Mouse (Mus musculus) ES-E14 (cell line): ENCODE data around the gene BC005624. TPM values are rescaled to one million over a fixed set of nuclear protein-coding genes. Genes with fewer than 3 reads are reported as not detected.

ENCODE experiments used
- DNase-seq: peaks from one replicate; pipeline ENCODE4 v3.0.0-alpha.2; 2013; ENCODE audit warnings: low read depth, low spot score
- H3K27ac ChIP-seq: 2 replicates; pipeline ENCODE4 v1.5.1; 2012; ENCODE audit warnings: low read depth, mild to moderate bottlenecking, low read length, moderate library complexity, mixed read lengths; ENCODE audit not compliant: poor library complexity, insufficient read depth, severe bottlenecking
- H3K36me3 ChIP-seq: 2 replicates; pipeline ENCODE4 v1.6.1; 2012; ENCODE audit warnings: mild to moderate bottlenecking, low read length, moderate library complexity, mixed read lengths; ENCODE audit not compliant: control insufficient read depth, poor library complexity, insufficient read depth, severe bottlenecking
- H3K4me1 ChIP-seq, 2 experiments: fragments of 150-350 bp in 1 of 2; sonication (generic) in 1 of 2; 2 replicates each; pipeline ENCODE4 v1.6.1; 2012; ENCODE audit warnings: low read length in 2 of 2, mild to moderate bottlenecking in 1 of 2, mixed read lengths in 1 of 2; ENCODE audit not compliant: control insufficient read depth in 2 of 2, insufficient read depth in 2 of 2, poor library complexity in 1 of 2
- H3K4me3 ChIP-seq, 2 experiments: fragments of 150-350 bp in 1 of 2; sonication (generic) in 1 of 2; 2 replicates each; pipeline ENCODE4 v1.5.1; 2012; ENCODE audit warnings: low read length in 2 of 2, low read depth in 1 of 2, mild to moderate bottlenecking in 1 of 2, mixed read lengths in 1 of 2; ENCODE audit not compliant: insufficient read depth in 1 of 2, poor library complexity in 1 of 2, severe bottlenecking in 1 of 2
- H3K9ac ChIP-seq: 2 replicates; pipeline ENCODE4 v1.6.1; 2012; ENCODE audit warnings: low read depth, mild to moderate bottlenecking, low read length, mixed read lengths; ENCODE audit not compliant: poor library complexity, insufficient read depth, severe bottlenecking
- H3K9me3 ChIP-seq: fragments of 150-350 bp; sonication (generic); 2 replicates; pipeline ENCODE4 v1.6.1; 2012; ENCODE audit warnings: low read depth, mild to moderate bottlenecking, low read length; ENCODE audit not compliant: control insufficient read depth, insufficient read depth
- CHD2 ChIP-seq: IDR thresholded peaks from 2 replicates; pipeline ENCODE4 v1.6.1; 2014; ENCODE audit warnings: mild to moderate bottlenecking, low read depth, low read length, inconsistent platforms
- HCFC1 ChIP-seq: IDR thresholded peaks from 2 replicates; pipeline ENCODE4 v1.6.1; 2012; ENCODE audit warnings: low read length, inconsistent platforms, borderline replicate concordance; ENCODE audit not compliant: insufficient read depth
- MAFK ChIP-seq: IDR thresholded peaks from 2 replicates; pipeline ENCODE4 v1.6.1; 2014; ENCODE audit warnings: mild to moderate bottlenecking, low read depth, low read length, inconsistent platforms; ENCODE audit not compliant: insufficient read depth
- ZC3H11A ChIP-seq: IDR thresholded peaks from 2 replicates; pipeline ENCODE4 v1.6.1; 2012; ENCODE audit warnings: low read depth, mild to moderate bottlenecking, inconsistent platforms, low read length, borderline replicate concordance
- ZNF384 ChIP-seq: IDR thresholded peaks from 2 replicates; pipeline ENCODE4 v1.6.1; 2012; ENCODE audit warnings: low read depth, low read length, inconsistent platforms
- in situ Hi-C, 2 experiments: fragments of 600-800 bp; cut with MboI; formaldehyde crosslinking; loops; one replicate each; pipeline ENCODE4 v1.15.1; 2025; ENCODE audit warnings: low sequenced_read_pairs in 2 of 2, inconsistent platforms in 1 of 2; ENCODE audit not compliant: unreplicated experiment in 2 of 2
- total RNA-seq: library from RNA; depleted of rRNA; stranded (reverse); fragments of 300-350 nt; gene quantifications from 2 replicates; pipeline ENCODE4 v1.2.3, GENCODE M21; 2012

BC005624 gene
- total RNA-seq, 1 experiment = 36.6 TPM

DNA sequence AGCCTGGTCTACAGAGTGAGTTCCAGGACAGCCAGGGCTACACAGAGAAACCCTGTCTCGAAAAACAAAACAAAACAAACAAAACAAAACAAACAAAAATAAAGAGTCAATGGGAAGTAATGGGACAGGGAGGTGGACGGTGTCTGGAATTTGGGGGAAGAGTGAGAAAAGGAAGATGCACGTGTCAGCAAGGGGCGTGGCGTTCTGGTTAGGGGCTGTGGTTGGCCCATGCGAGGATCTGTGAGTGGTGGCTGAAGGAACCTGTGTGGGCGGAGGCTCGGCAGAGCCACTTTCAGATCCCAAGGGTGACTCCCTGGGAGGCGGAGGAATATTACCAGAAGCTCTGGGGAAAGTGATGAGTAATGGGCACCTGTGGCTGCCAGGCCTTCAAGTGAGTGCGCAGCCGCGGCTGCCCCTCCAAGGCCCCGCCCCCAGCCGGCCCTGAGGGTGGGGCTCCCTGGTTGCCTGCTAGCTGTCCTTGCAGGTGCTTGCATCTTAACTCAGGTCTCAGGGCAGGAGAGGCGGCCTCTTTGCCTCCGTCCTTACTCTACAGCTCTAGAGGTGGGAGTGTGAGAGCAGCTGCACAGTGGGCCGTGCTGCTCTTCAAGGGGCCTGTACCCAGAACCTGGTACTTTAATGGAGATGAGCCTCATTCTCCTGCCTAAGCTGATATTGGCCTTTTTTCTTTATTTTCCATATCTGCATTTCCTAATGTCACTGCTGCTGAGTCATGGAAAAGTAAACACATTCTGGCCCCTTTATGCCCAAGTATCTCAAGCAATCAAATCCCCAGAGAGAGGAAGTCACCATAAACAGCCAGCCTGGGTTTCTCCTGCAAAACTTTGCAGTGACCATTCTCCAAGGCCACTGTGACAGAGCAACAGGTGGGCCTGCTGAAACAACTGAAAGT is 3.4 kb upstream of the BC005624 start:
- H3K4me1 ChIP-seq = peaks cover 5 to 13% of the 10 kb centered on the region in 2 experiments; a peak in 3 of 4 replicates
- in situ Hi-C loops = no loop called here
- peak overlapping the region; percentile 26; the same call in 1 of the 2 replicates for H3K9ac ChIP-seq
- H3K36me3 ChIP-seq = no peaks in the 10 kb centered on the region
- TF ChIP-seq MAFK (peak; percentile 68), ZC3H11A (no peak), HCFC1 (no peak), ZNF384 (no peak), CHD2 (no peak)
- peak overlapping the region; percentile 4 to 14; a peak in 2 of 4 replicates for H3K4me3 ChIP-seq
- no peak overlapping the region for H3K27ac ChIP-seq
- H3K9me3 ChIP-seq = no peaks in the 10 kb centered on the region
- peak; percentile 83 for DNase-seq

DNA sequence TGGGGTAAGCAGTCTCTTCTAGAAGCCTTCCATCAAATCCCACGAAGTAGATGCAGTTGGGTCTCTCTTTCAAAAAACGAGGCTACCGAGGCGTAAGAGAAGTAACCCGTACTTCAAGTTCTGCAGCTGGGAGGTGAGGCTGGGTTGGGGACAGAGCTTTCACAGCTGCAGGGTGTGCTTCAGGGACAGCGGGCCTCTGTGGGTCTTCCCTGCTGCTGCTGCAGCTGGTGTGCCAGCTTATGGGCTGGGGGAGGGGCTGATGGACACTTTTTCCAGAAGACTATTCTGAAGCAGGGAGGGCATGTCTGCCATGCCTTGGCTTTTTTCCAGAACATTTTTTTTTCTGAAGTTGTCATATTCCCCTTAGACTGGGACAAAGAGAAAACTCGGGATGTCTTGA is 1.0 kb upstream of the BC005624 start:
- peaks cover 8% of the 10 kb centered on the region; the same call in 1 of the 2 replicates for H3K36me3 ChIP-seq
- TF ChIP-seq ZNF384 = no peak
- TF ChIP-seq ZC3H11A = no peak
- TF ChIP-seq CHD2 = no peak
- no peak overlapping the region for H3K27ac ChIP-seq
- H3K4me1 ChIP-seq = peaks cover 5 to 13% of the 10 kb centered on the region in 2 experiments; a peak in 3 of 4 replicates
- peak overlapping the region; percentile 65 to 88; a peak in 3 of 4 replicates for H3K4me3 ChIP-seq
- in situ Hi-C loops = no loop called here
- DNase-seq = no peak
- H3K9ac ChIP-seq = no peak overlapping the region
- no peaks in the 10 kb centered on the region for H3K9me3 ChIP-seq

DNA sequence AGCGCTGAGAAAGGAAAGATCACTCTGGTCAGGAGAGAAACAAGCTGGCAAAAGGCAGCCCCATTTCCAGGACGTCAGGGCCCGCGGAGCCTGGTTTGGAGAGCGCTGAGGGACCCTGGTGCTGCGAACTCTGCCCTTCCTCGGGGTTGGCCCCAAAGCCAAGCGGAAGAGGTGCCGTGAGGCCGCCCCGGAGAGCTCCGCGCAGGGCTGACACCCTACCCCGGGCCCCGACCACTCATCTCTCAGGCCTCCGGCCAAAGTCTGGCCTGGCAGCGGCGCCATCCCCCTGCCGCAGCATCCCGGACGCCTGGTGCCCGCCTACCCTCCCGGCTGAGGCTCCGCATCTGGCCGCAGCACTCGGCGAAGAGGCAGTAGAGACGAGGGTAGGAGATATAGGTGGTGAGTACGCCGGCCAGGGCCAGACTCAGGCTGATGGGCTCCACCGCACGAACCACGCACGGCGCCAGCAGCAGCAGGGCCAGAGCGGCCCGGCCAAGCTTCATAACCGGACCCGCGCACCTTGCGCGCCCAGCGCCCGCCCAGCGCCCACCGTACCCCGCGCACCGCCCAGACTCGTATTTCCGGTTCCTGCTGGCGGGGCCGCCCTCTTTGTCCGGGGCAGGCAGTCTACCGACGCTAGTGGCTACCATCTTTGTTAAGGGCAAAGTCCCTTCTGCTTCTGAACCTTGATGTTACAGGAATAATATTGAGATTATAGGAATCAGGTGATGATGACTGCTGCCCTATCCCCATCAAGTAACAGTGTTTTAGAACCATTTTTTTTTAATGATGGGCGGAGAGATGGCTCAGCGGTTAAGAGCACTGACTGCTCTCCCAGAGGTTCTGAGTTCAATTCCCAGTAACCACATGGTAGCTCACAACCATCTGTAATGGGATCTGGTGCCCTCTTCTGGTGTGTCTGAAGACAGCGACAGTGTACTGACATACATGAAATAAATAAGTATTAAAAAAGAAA is 14.4 kb downstream of the BC005624 start, which contains the start of gene Tor1a:
Gene Tor1a, minus strand, starts transcription at position 582 of the 976 bp plus-strand sequence.
- TF ChIP-seq CHD2 (no peak), HCFC1 (peak; percentile 91)
- Histone ChIP-seq H3K36me3 (peaks cover 33% of the 10 kb centered on the region), H3K27ac (no peak within 1 kb of the TSS), H3K4me1 (peaks cover 0 to 5% of the 10 kb centered on the region in 2 experiments; a peak in 2 of 4 replicates), H3K4me3 (peak within 1 kb of the TSS; percentile 74 to 86), H3K9me3 (no peaks in the 10 kb centered on the region; the same call in 1 of the 2 replicates), H3K9ac (peak within 1 kb of the TSS; percentile 80)
- in situ Hi-C loops = no loop called here
- peak; percentile 83 for DNase-seq

DNA sequence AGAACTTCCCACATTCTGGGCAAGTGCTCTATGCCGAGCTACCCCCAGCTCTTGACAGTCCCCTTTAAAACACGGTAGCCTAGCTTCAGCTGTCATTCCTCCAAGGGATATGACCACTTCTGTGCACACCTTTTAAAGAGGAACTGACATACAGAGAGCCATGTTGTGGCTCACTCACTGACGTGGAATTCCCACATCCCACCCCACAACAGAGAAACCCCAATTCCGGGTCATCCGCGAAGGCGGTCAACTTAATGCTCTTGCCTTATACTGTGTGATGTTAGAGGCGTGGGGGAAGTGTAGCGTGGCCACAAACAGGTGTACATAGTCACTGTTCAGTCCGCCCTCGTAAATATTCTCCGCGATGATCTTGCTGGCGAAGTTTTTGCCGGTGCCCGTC is 15.2 kb downstream of the BC005624 start:
- TF ChIP-seq HCFC1 (no peak), ZC3H11A (no peak), ZNF384 (no peak), CHD2 (no peak), MAFK (no peak)
- Histone ChIP-seq H3K4me1 (peaks cover 0 to 5% of the 10 kb centered on the region in 2 experiments; a peak in 2 of 4 replicates), H3K4me3 (peak overlapping the region; percentile 74 to 86), H3K36me3 (peaks cover 41% of the 10 kb centered on the region), H3K9ac (peak overlapping the region; percentile 80), H3K27ac (no peak overlapping the region), H3K9me3 (no peaks in the 10 kb centered on the region; the same call in 1 of the 2 replicates)
- in situ Hi-C loops = no loop called here
- DNase-seq = no peak
